Mouse (Mus musculus) heart, postnatal 4 days (tissue): ENCODE data around the gene Rassf5. TPM values are rescaled to one million over a fixed set of nuclear protein-coding genes. Genes with fewer than 3 reads are reported as not detected.

Source experiments
- DNase-seq: peaks from one replicate; pipeline ENCODE4 v3.0.0; 2021
- total RNA-seq, 2 experiments: library from RNA; stranded (reverse); gene quantifications; 2 replicates each; pipeline ENCODE4 v1.2.3; 2021

Gene Rassf5
- 1 to 10 TPM; 4.4 to 4.5 TPM for total RNA-seq

- DNase-seq = peak; percentile 78
Measured at GRCm38 (mm10) chr1:131245089-131245856, at the start of gene Rassf5. Rassf5 (minus strand) TSS chr1:131245258.

GRCm38 (mm10) chr1:131293922-131294250, 48.8 kb upstream of the Rassf5 start:
- DNase-seq = no peak

GRCm38 (mm10) chr1:131293221-131293921, 48.3 kb upstream of the Rassf5 start:
- DNase-seq = no peak

- peak; percentile 67 for DNase-seq
Measured at GRCm38 (mm10) chr1:131290648-131291047, 45.6 kb upstream of the Rassf5 start.

- DNase-seq = no peak
Measured at GRCm38 (mm10) chr1:131288938-131289337, 43.9 kb upstream of the Rassf5 start.

- no peak for DNase-seq
Measured at GRCm38 (mm10) chr1:131287267-131287666, 42.2 kb upstream of the Rassf5 start.

GRCm38 (mm10) chr1:131286803-131287202, 41.7 kb upstream of the Rassf5 start:
- DNase-seq = no peak

GRCm38 (mm10) chr1:131284616-131285015, 39.6 kb upstream of the Rassf5 start:
- no peak for DNase-seq

- no peak for DNase-seq
Measured at GRCm38 (mm10) chr1:131284167-131284566, 39.1 kb upstream of the Rassf5 start.

GRCm38 (mm10) chr1:131281731-131282130, 36.7 kb upstream of the Rassf5 start:
- DNase-seq = no peak

GRCm38 (mm10) chr1:131280280-131280679, 35.2 kb upstream of the Rassf5 start:
- DNase-seq = no peak

- DNase-seq = no peak
Measured at GRCm38 (mm10) chr1:131279456-131279776, 34.4 kb upstream of the Rassf5 start, which contains the start of gene Ikbke. Ikbke (minus strand) TSS chr1:131279606.

GRCm38 (mm10) chr1:131278606-131279455, 33.8 kb upstream of the Rassf5 start:
- DNase-seq = no peak

- no peak for DNase-seq
Measured at GRCm38 (mm10) chr1:131276831-131277230, 31.8 kb upstream of the Rassf5 start.

- DNase-seq = no peak
Measured at GRCm38 (mm10) chr1:131275577-131275976, 30.5 kb upstream of the Rassf5 start.

- DNase-seq = no peak
Measured at GRCm38 (mm10) chr1:131274725-131275539, 29.9 kb upstream of the Rassf5 start.

- DNase-seq = peak; percentile 83
Measured at GRCm38 (mm10) chr1:131269797-131270578, 24.9 kb upstream of the Rassf5 start.

GRCm38 (mm10) chr1:131268776-131269175, 23.7 kb upstream of the Rassf5 start:
- DNase-seq = no peak

GRCm38 (mm10) chr1:131263905-131264304, 18.8 kb upstream of the Rassf5 start:
- no peak for DNase-seq

GRCm38 (mm10) chr1:131260309-131260656, 15.2 kb upstream of the Rassf5 start:
- DNase-seq = peak; percentile 82

GRCm38 (mm10) chr1:131259632-131260308, 14.7 kb upstream of the Rassf5 start:
- DNase-seq = no peak
